Mouse (Mus musculus) A20 (cell line): ENCODE measurements at regions not wholly inside any gene's neighbourhood (a gene's known extent, or its start where the extent isn't known, plus 50 kb on each side); places are given as distances from the start of the nearest gene placed in this dataset.
"Not testable (repeated sequence)": the region's sequence is repeated elsewhere in the genome, so short reads cannot be mapped to it uniquely, and the experiment has no call there.

Experiments
- DNase-seq: peaks from one replicate; pipeline ENCODE4 v3.0.0-alpha.2; 2011; ENCODE audit warnings: low read depth, low spot score

DNA sequence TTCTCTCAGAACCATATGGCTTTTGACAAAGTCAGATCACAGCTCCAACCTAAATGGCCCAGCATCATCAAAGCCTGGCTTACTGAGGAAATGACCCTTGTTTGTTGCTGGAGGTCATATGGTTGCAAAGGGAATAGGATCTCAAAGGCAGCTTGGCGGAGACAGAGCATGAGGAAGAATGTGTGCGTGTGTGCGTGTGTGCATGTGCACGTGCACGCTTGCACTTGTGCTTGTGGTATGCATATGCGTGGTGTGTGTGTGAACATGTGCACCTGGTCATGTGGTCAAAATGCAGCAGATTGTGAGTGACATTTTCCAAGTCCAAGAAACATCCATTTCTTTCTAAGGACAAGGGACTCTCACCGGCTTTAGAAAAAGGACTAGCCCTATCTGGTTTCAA is 216.9 kb downstream of the Dact1 start:
- DNase-seq = no peak

DNA sequence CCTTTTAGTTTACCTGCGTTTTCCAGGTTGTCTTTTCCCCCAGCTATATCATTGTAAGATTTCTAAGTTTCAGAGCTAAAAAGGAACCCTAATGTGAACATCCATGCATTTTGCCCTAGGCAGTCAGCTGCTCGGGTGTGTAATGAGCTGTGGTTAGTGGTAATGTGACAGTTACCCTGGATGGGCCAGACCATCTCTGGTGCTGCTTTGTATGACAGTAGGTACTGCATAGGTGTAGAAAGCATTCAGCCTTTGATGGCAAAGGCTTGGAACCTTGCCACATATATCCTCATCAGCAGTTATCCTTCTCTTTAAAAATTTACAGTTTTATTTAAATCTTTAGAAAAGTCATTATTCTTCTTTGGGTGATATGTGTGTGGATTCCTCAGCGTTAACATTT is 222.5 kb downstream of the Dact1 start:
- DNase-seq = no peak

- no peak for DNase-seq
Measured at GRCm38 (mm10) chr12:71532708-71533450, 223.2 kb downstream of the Dact1 start.

GRCm38 (mm10) chr12:71533701-71534100 is 224.0 kb downstream of the Dact1 start:
- DNase-seq = no peak

DNA sequence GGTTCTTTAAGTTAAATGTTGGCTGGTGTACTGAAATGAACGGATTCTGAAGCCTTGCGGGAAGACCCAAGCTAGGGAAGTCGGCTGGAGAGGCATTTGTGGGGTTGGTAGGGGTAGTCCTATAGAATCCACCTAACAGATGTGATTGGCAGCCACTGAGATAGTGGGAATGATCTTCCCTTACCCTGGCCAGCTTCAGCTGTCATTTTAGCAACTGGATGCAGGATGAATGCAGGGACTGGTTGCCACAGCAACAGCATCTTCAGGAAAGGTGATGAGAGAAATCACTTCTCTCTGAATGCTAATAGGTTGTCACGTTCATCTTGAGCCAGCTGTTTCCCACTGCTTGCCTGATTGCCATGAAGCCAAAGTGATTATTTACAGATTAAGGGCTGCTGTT is 224.5 kb downstream of the Dact1 start:
- no peak for DNase-seq

- no peak for DNase-seq
Measured at GRCm38 (mm10) chr12:71535251-71535650, 225.6 kb downstream of the Dact1 start.

- not testable (repeated sequence) for DNase-seq
Measured at GRCm38 (mm10) chr12:71535831-71536230, 226.1 kb downstream of the Dact1 start.

- no peak for DNase-seq
Measured at GRCm38 (mm10) chr12:71538691-71539090, 229.0 kb downstream of the Dact1 start.

- no peak for DNase-seq
Measured at GRCm38 (mm10) chr12:71540279-71540678, 230.6 kb downstream of the Dact1 start.

GRCm38 (mm10) chr12:71541961-71542360 is 232.3 kb downstream of the Dact1 start:
- DNase-seq = no peak

DNA sequence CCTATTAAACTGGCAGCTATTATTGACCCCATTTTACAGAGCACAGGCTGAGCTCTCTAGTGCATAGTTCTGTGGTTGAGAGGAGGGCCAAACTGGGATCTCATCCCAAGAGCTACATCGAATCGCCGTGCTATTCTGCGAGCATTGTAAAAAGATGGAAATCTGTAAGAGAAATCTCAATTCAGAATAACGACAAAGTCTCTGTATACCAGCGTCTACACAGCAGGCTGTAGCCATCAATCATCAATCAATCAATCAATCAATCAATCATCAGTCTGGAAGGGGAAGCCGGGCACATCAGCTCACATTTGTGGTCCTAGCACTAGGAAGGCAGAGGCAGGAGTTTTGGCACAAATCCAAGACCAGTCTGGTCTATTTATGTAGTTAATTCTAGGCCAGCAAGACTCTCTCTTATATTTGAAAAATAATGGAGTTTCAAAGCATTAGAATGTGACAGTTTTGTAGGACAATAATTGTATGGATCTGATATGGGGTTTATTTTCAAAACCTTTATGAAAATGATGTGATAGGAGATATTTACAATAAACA is 234.0 kb downstream of the Dact1 start:
- no peak for DNase-seq

DNA sequence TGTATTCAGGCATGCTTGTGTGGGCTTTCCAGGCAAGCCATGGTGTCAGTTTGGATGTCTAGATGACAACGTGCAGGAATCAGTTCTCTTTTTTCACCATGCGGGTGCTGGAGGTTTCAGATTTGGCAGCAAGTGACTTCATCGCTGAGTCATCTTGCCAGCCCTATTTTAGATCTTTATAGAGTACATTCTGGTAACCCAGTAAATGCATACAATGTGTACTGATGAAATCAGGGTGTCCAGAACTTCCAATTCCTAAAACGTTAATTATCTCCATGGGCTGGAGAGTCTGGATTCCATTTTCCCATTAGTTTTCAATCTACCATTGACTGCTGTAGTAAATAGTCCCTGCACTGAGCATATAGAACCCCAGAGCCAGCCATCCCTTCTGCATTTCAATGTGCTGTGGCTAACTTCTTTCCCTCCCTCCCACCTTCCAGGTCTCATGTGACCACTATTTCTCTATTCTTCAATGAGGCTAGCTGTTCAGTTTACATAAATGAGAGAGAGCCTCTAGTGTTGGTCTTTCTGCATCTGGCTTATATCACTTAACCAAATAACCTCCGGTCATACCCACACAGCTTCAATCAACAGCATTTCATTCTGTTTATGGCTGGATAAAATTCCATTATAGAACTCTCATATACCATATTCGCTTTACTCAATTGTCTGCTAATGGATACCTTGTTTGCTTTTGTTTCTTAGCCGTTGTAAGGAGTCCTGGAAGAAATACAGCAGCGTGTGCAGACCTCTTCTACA is 234.9 kb downstream of the Dact1 start:
- DNase-seq = peak; percentile 55

- peak; percentile 23 for DNase-seq
Measured at GRCm38 (mm10) chr12:71546523-71547265, 237.0 kb downstream of the Dact1 start.

GRCm38 (mm10) chr12:71549336-71549735 is 239.7 kb downstream of the Dact1 start:
- no peak for DNase-seq

- no peak for DNase-seq
Measured at GRCm38 (mm10) chr12:71554212-71554611, 244.5 kb downstream of the Dact1 start.

- no peak for DNase-seq
Measured at GRCm38 (mm10) chr12:71561259-71561658, 251.6 kb downstream of the Dact1 start.

DNA sequence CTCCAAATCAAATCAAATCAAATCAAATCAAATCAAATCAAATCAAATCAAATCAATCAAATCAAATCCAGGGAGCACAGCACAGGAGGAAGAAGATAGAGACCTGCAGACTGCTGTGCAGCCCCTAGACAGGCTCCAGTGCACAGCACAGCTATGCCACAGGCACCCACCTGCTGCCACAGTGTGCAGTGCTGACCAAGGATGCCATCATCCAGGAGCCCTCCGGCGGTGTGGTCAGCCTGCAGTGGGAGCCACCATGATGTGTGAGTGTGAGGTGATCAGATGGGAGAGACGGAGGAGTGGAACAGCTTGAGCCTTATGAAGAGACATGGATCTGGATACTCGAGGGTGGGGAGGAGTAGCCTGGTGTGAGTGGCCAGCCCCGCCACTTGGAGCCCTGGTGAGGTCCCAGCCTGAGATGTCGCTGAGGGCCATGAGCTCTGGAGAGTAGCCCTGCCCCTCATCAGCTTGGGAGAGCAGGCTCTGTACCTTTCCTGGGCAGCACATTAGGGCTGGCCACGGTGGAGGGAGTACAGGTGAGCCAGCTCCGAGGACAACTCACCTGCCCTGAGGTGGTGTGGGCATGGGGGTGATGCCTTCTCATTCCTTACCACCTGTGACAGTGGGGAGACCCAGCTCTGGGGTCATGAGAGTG is 252.4 kb downstream of the Dact1 start:
- DNase-seq = no peak

DNA sequence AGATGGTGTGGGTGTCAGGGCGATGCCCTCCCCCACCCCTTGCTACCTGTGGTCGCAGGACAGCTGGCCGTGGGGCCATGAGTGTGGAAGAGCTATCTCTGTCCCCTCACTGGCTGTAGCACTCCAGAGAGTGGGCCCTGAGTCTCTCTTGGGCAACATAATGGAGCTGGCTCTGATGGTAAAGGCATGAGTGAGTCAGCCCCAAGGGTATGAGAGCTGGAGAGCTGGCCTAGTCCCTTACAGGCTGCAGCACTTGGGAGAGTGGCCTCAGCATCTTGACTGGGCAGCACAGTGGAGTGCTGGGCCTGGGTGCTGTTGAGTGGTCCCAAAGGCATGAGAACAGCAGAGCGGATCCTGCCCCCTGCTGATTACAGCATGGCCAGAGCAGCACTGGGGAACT is 253.5 kb downstream of the Dact1 start:
- DNase-seq = no peak

- no peak for DNase-seq
Measured at GRCm38 (mm10) chr12:71566371-71566770, 256.7 kb downstream of the Dact1 start.

- no peak for DNase-seq
Measured at GRCm38 (mm10) chr12:71568251-71568650, 258.6 kb downstream of the Dact1 start.

- no peak for DNase-seq
Measured at GRCm38 (mm10) chr12:71568880-71569390, 259.3 kb downstream of the Dact1 start.
